Mouse (Mus musculus): Measurements from ENCODE around the gene Dixdc1. TPM values are rescaled to one million over a fixed set of nuclear protein-coding genes. Genes with fewer than 3 reads are reported as not detected.

Gene Dixdc1
- 6.4 and 10.8 TPM in 2 replicates for polyA plus RNA-seq (2015; fragmentation: Nextera tagmentation; extraction: Ambion mirVana)

GRCm38 (mm10) chr9:50738914-50739870 is at the start of gene Dixdc1:
Dixdc1 (minus strand) TSS chr9:50739517.

DNA sequence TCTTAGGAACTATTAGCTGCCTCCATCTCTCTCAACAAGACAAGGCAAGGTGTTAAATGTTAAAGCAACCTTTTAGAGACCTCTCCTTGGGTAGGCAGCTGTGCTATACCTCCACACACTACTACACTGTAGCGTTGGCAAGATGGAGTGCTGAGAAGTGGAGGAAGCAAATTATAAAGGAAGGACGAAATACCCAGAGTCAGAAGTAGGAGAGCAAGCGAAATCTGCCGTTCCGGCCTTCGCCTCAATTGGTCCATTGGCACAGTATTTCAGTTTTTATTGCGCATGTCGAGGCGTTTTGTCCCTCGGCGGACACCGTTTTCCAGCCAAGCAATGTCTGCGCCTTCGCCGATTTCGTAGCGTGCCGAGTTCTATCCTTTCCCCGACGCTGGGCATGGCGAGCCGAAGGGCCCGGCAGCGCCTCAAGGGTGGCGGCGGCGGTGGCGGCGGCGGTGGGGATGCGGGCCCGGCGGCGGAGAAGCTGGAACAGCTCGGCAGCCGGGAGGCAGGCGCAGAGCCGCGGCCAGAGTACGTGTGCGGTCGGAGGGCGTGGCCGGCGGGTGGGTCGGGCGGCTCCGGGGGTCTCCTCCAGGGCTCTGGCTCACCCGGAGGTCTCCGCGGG is 35.8 kb upstream of the Dixdc1 start, which contains the start of the genes Alg9 and 1110032A03Rik:
Gene Alg9, plus strand, starts transcription at position 29 of the 622 bp plus-strand sequence.
Gene 1110032A03Rik, minus strand, starts transcription at position 530 of the 622 bp plus-strand sequence.

DNA sequence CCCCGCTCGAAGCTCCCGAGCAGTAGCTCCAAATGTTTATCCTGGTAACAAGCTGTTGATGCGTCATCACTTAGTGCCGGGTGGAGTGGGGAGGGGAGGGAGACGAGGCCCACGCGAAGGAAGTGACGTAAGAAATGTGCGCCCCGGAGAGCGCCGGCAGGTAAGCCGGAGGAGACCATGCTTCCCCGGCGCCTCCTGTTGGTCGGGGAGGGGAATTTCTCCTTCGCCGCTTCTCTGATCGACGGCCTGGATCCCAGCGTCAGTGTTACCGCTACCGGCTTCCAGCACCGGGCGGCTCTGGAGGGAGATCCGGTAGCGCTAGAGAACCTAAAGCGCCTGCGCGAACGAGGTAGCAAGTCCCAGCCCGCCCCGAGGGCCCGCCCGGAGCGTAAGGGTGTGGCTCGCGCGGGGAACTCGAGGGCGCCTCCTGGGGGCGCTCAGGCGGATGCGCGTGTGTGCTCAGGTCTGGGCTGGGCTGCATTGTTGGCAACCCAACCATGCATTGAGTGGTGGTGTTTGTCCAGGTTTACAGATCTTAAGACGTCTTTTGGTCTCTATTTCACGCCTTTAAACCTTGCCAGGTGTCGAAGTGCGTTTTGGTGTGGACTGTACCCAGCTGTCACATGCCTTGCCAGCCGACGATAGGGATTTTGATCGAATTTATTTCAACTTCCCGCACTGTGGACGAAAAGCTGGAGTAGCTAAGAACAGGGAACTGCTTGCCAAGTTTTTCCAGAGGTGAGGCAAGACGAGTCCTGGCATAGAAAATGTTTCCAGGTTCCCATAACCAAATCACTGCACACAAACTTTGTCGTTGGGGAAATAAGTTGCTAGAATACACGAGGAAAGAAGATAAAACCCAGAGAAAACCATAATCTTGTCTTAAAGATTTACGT is 29.0 kb upstream of the Dixdc1 start, which contains the start of gene Fdxacb1:
Gene Fdxacb1, plus strand, starts transcription at position 130 of the 896 bp plus-strand sequence.

GRCm38 (mm10) chr9:50752054-50752602 is 12.8 kb upstream of the Dixdc1 start, which contains the start of gene Hspb2:
Hspb2 (minus strand) TSS chr9:50752354.

DNA sequence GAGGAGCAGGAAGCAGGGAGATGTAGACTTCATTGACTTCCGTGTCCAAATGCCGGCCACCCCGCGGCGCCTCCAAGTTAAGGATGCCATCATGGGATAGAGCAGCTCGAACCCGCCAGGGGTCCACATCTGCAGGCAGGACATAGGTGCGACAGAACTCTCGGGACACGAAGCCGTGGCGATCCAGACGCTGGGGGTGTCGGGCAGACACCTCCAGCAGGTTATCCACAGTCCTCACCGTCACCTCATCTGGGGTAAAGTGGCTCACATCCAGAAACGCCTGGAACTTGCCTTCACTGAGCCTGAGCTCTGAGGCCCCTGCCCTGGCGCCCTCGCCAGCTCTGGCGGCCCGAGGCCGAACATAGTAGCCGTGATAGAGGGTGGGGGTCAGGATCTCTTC is 12.0 kb upstream of the Dixdc1 start, which contains the start of gene Cryab:
Gene Cryab, plus strand, starts transcription at position 3 of the 400 bp plus-strand sequence.

GRCm38 (mm10) chr9:50746214-50746677 is 6.9 kb upstream of the Dixdc1 start, which contains the start of gene 2310030G06Rik:
2310030G06Rik (minus strand) TSS chr9:50746536.

GRCm38 (mm10) chr9:50659392-50660217 is 79.7 kb downstream of the Dixdc1 start, which contains the start of gene Dlat:
Dlat (minus strand) TSS chr9:50659780.

DNA sequence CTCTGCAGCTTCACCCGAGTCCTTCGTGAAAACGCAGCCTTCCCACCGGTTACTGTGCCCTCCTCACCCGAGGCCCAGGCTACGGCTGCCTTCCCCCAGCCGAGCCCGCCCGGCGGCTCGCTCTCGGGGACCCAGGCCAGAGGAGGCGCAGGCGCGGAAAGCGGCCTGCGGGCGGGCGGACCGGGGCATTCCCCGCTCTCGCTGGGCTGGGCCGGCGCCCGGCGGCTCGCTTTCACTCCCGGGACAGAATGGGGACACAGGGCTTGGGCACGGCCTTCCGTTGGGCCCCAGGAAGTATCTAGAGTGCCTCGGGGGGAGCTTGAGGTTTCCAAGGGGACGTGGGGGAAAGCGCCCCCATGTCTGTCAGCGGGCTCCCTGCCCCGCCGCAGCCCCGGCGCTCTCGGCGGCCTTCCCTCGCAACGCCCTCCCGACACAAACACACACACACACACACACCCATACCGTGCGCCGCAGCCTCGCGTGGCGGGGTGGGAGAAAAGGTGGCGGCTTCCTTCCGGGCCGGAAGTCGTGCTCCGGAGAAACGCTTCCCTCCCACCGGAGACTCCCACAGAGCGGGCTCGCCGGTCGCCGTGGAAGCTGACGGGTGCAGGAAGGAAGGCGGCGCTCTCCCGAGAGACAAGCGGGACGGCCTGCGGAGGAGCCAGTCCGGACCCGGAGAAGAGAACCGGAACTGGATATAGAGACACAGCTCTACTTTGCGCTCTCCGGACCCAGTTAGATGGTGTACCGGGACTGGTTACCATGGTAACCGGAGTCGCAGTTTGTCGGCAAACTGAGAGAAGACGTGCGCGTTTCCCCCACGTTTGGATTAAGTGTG is 122.3 kb downstream of the Dixdc1 start, which contains the start of the genes Pih1d2 and Nkapd1:
Gene Pih1d2, plus strand, starts transcription at position 556 of the 838 bp plus-strand sequence.
Gene Nkapd1, minus strand, starts transcription at position 699 of the 838 bp plus-strand sequence.

Other genes starting within 250 kb of the Dixdc1 start
- gene Plet1, start 245.0 kb downstream of the Dixdc1 start, polyA plus RNA-seq (2015; fragmentation: Nextera tagmentation; extraction: Ambion mirVana): 2.3 and 2.9 TPM in 2 replicates
- 157 and 177 TPM in 2 replicates for gene Pts, start 210.8 kb downstream of the Dixdc1 start, polyA plus RNA-seq (2015; fragmentation: Nextera tagmentation; extraction: Ambion mirVana)
- gene Il18, start 184.7 kb downstream of the Dixdc1 start, polyA plus RNA-seq (2015; fragmentation: Nextera tagmentation; extraction: Ambion mirVana): 17.3 and 23.0 TPM in 2 replicates
- 0.28 and 0.36 TPM in 2 replicates for gene Bco2, start 184.3 kb downstream of the Dixdc1 start, polyA plus RNA-seq (2015; fragmentation: Nextera tagmentation; extraction: Ambion mirVana)
- not detected in 2 replicates for gene Tex12, start 178.2 kb downstream of the Dixdc1 start, polyA plus RNA-seq (2015; fragmentation: Nextera tagmentation; extraction: Ambion mirVana)
- gene Sdhd, start 135.7 kb downstream of the Dixdc1 start, polyA plus RNA-seq (2015; fragmentation: Nextera tagmentation; extraction: Ambion mirVana): 387 and 421 TPM in 2 replicates
- 516 and 1,009 TPM in 2 replicates for gene Timm8b, start 135.6 kb downstream of the Dixdc1 start, polyA plus RNA-seq (2015; fragmentation: Nextera tagmentation; extraction: Ambion mirVana)
- gene Pih1d2, start 122.2 kb downstream of the Dixdc1 start, polyA plus RNA-seq (2015; fragmentation: Nextera tagmentation; extraction: Ambion mirVana): 4.1 and 4.4 TPM in 2 replicates
- gene Nkapd1, start 122.1 kb downstream of the Dixdc1 start, polyA plus RNA-seq (2015; fragmentation: Nextera tagmentation; extraction: Ambion mirVana): 20.6 and 22.3 TPM in 2 replicates
- 33.7 and 50.9 TPM in 2 replicates for gene Dlat, start 79.7 kb downstream of the Dixdc1 start, polyA plus RNA-seq (2015; fragmentation: Nextera tagmentation; extraction: Ambion mirVana)
- 11.2 and 17.0 TPM in 2 replicates for gene 2310030G06Rik, start 7.0 kb upstream of the Dixdc1 start, polyA plus RNA-seq (2015; fragmentation: Nextera tagmentation; extraction: Ambion mirVana)
- gene Cryab, start 11.8 kb upstream of the Dixdc1 start, polyA plus RNA-seq (2015; fragmentation: Nextera tagmentation; extraction: Ambion mirVana): 112 and 178 TPM in 2 replicates
- 14.4 and 35.5 TPM in 2 replicates for gene Hspb2, start 12.8 kb upstream of the Dixdc1 start, polyA plus RNA-seq (2015; fragmentation: Nextera tagmentation; extraction: Ambion mirVana)
- 7.8 and 9.9 TPM in 2 replicates for gene Fdxacb1, start 28.7 kb upstream of the Dixdc1 start, polyA plus RNA-seq (2015; fragmentation: Nextera tagmentation; extraction: Ambion mirVana)
- gene Alg9, start 35.5 kb upstream of the Dixdc1 start, polyA plus RNA-seq (2015; fragmentation: Nextera tagmentation; extraction: Ambion mirVana): 18.2 and 22.4 TPM in 2 replicates
- 91.2 and 102 TPM in 2 replicates for gene 1110032A03Rik, start 36.0 kb upstream of the Dixdc1 start, polyA plus RNA-seq (2015; fragmentation: Nextera tagmentation; extraction: Ambion mirVana)
- gene Ppp2r1b, start 105.8 kb upstream of the Dixdc1 start, polyA plus RNA-seq (2015; fragmentation: Nextera tagmentation; extraction: Ambion mirVana): 14.4 and 22.7 TPM in 2 replicates